Mouse (Mus musculus): ENCODE measurements around the gene Mapk1.
"Not testable (repeated sequence)": the region's sequence is repeated elsewhere in the genome, so short reads cannot be mapped to it uniquely, and the experiment has no call there.

Gene Mapk1

DNA sequence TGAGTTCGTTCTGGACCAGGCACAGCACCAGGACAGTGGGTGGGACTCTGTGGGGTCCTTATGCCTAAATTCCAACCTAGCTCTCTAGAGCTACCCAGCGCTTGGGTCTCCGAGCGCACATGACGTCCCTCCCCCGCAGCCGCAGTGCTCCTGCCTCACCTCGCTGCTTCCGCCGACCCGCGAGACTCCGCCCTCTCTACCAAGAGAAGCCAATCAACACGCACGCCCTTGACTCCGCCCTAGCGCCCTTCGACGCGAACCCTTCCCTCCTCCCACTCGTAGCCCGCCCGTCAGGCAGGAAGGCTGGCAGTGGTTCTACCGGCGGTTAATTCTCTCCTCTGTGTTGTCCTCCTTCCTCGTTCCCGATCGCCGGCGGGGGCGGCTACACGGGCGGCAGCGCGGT, at the start of gene Mapk1:
Gene Mapk1, plus strand, starts transcription at position 252 of the 403 bp plus-strand sequence.
- peak; percentile 98 for DNase-seq

DNA sequence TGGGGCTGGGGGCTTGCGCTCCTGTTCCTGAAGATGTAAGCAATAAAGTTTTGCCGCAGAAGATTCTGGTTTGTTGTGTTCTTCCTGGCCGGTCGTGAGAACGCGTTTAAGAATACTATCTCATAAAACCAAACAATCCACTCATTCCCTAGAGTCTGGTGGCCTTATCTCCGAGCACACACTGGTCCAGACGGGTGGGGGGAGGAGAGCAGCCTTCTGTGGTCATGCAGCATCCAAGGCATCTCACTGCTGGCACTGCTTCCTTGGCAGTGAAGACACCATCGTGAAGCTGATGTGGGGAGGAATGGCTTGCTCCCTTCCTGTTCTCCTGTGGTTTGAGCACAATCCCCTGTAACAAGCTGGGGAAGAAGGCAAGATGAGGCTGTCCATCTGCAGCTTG, 43.6 kb upstream of the Mapk1 start:
- DNase-seq, result no peak

DNA sequence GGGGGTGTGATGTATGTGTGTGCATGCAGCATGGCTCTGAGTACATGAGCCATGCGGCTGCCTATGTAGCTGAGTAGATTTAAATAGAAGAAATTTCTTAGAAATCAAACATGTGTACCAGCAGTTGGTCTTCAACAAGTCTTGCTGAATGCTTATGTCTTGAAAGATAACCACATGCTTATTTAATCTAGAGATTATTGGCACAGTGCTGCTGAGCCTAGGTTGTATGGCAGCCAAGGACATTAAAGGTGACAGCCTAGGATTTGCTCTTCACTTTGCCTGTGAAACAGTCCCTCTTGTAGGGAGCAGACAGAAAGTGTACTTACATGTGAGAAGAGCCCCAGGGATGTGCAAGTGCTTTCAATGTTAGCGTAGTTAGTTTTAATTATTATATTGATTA, 42.1 kb upstream of the Mapk1 start:
- no peak for DNase-seq

DNA sequence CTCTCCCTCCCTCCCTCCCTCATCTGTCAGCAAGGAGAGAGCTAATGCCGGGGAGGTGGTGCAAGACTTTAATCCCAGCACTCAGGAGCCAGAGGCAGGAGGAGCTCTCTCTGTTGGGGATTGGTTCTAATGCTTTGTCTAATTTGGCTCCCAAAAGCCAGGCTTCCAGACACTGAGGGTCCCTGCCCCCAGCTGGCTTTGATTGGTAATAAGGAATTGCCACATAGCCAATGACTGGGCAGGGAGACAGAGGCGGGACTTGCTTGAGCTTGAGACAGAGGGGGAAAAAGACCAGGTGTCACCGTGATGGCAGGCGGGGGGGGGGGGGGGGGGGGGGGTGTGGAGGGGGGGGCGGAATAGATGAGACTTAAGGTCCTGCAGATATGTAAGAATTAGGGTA, 24.6 kb upstream of the Mapk1 start:
- DNase-seq, result peak; percentile 34

DNA sequence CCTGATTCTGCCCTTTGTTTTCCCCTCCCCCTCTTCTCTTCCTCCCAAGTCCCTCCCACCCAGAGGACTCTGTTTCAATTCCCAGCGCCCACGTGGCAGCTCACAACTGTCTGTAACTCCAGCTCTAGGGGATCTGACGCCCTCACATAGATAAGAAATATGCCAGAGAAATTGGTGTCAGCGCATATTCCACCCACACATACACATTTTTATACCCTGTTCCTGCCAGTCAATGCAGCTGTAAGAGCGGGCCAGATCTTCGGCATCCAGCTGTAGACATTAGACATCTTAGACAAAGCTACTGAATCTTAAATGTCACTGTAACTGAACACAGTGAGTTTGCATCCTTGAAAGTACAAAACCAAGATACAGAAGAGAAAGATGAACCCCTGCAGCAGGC, 23.3 kb upstream of the Mapk1 start:
- DNase-seq, result no peak

DNA sequence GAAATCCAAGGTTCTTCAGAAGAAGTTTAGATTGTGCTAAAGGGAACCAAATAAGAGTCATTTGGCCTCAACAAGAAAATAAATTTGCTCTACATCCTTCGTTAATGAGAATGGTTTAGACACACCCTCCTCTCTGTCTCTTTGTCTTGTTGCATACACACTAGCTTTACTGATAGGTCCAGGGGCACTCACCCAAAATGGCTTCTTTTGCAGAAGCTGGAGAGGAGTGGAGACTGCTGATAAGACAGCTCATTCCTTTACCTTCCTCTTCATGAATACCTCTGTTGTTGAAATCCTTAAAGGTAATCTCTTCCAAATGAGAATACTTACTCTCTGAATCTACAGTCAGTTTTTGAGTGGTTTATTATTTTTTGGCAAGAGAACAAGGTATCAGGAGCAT, 18.0 kb upstream of the Mapk1 start:
- no peak for DNase-seq

DNA sequence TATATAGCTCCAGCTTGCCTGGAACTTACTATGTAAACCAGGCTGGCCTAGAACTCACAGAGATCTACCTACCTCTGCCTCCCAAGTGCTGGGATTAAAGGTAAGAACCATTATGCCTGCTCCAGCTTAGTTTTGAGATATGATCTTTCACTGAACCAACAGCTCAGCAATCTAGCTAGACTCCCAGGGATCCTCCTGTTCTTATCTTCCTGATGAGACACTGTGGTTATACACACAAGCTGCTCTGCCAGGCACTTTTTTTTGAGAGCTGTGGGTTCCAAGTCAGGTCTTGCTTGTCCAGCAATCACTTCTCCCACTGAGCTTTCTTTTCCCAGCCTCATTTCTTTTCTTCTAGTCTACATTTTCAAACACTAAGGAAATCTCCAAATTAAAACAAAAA, 16.9 kb upstream of the Mapk1 start:
- no peak for DNase-seq

DNA sequence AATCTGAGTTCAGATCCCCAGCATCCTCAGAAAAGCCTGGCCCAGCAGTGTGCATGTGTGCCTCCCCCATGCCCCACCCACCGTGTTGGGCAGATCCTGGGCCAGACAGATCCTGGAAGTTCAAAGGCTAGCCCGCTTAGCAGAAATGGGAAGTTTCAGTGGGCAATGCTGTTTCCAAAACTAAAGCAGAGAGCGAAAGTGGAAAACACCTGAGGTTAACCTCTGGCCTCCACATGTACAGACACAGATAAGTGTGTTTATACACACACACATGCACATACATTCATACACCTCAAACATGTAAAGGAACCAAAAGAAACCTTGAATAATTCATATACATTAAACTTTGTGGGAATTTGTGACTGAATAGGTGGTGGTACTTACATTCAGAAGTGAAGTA, 5.1 kb upstream of the Mapk1 start:
- no peak for DNase-seq

DNA sequence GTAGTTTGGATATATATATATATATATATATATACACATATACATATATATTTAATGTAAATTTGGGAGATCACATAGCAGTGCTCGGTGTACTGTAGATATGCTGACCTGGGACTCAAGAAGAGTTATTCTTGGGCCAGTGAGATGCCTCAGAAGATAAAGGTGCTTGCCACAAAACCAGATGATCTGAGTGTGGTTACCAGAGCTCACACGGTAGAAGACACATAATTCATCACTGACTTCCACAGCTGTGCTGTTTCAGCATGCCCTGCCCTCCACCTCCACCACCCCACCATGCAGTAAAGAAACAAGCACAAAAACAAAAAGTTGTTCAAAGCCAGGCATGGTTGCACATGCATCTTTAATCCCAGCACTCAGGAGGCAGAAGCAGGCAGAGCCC, 4.4 kb upstream of the Mapk1 start:
- no peak for DNase-seq

DNA sequence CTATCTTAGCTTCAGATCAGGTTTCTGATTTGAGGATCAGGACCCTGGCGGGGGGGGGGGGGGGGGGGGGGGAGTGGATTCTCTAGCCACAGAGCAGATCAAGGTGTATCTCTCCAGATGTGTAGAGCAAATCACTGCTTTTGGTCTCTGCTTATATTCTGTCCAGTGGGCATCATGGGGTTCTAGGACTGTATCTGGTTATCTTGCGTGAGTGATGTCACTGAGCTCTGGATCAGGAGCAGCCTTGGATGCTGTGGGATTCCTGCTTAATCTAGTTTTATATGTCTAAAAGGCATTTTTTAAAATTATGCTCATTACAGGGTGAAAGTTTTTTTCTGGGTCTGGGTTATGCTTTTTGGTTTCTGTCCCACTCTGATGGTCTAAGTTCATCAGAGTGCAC, 546 bp upstream of the Mapk1 start:
- no peak for DNase-seq

DNA sequence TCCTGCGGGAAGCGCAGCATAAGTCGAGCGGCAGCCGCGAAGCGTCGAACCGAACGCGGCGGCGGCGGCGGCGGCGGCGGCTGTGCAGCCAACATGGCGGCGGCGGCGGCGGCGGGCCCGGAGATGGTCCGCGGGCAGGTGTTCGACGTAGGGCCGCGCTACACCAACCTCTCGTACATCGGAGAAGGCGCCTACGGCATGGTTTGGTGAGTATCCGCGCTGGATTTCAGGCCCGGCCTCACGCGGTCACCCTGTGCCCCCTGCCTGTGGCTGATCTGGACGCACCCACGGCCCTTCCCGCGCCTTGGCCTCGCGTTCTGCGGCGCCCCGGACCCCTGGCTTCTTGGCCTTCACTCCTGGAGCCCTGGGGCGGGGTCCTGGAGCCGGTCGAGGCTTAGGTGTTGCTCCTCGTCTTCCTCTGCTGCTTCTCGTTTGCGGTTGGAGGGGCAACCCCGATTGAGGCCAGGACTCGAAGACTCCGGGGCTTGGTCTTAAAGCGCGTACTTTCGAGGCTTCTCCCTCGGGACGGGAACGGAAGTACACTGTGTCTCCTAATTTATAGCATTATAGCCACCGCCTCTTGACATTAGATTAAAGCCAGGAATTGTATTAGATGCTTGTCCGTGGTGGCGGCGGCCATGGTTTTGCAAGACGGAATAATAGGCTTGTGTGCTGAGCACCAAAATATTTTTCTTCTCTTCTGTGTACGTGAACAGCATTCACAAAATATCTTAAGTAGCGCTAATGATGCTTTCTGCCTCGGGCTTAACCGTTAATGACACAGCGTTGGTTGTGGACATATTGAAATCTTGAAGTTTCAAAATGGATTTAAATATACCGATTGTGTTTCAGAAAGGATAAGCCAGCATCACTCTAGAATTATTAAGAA, 596 bp downstream of the Mapk1 start:
- DNase-seq, result peak; percentile 83

DNA sequence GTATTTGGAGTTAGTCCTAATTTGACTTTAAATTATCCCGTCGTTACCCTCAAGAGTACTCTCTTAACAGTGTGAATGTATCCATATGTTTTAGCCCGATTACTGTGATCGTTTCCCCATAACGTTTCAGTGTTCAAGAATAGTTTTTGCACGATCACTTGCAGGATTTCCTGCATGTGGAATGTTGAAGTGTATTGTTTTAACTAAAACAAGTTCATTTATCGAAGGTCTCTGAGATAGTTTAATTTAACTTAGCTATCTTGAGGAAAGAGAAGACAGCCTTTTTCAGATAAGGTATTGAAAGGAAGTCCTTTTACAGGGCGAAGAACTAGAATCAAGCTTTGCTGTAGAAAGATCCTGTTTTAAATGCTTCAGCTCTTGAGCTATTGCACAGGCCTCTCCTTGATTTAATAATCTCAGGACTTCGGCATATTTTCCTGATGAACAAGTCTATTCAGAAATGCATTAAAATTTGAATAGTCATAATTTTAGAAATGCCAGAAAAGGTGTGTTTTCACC, 1.3 kb downstream of the Mapk1 start:
- no peak for DNase-seq

DNA sequence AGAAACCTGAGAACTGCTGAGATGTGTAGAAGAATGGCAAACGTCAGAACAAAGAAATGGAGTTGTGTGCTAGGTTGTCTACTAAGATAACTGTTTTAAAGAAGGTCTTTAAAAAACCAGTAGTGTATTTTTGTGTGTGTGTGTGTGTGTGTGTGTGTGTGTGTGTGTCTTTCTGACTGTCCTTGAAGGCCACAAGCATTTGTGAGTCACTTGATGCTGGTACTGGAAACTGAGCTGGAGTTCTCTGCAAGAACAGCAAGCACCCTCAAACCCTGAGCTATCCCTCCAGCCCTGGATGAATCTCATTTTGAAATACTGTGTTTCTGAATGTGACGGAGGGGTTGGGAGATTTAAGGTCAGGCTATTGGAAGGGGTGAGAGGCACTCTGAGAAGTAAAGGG, 4.1 kb downstream of the Mapk1 start:
- no peak for DNase-seq

DNA sequence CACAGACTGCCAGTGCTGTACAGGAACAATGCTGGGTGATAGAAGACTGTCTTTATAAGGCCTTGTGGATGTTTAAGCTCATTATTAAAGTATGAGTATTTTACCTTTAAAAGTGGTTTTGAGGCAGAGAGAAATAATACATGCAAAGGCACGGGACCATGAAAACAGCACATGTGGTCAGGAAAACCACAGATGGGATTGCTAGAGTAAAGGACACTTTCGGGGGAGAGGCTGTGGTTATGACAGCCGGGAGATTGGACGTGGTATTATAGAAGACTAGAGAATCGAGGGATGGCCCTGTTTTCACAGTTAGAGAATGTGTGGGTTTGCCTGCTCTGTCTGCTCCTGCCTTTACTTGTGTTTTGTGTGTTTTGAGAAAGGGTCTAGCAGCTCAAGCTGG, 5.7 kb downstream of the Mapk1 start:
- DNase-seq, result no peak

DNA sequence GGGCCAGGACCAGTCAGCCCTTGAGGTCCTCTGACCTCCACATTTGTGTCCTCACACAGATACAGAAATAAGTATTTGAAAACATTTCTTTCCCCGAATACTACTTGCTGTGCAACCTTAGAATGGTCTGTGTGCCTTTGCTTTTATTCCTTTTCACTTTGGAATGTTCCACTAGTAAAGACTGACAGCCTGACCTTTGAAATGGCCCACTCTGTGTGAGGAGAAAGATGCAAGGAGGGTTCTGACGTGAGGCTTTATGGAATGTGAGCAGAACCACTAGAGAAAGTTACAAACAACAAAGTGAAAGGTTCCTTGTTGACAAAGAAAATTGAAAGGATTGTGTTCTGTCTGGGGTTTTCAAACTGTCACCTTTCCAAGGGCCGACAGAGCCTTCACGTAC, 6.8 kb downstream of the Mapk1 start:
- DNase-seq, result no peak

DNA sequence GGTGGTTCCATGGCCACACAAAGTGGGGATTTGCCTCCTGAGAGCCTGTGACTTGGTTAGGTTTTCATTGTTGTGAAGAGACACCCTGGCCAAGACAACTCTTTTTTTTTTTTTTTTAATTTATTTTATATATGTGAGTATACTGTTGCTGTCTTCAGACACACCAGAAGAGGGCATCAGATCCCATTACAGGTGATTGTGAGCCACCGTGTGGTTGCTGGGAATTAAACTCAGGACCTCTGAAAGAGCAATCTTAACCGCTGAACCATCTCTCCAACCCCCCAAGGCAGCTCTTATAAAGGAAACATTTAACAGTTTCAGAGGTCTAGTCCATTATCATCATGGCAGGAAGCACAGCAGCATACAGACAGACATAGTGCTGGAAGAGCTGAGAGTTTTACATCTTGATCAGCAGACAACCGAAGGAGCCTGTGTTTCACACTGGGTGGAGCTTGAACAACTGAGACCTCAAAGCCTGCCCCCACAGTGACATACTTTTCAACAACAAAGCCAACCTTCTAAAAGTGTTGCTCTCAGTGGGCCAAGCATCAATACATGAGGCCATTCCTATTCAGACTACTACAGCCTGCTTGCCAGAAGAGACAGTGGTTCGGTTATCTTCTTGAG, 11.4 kb downstream of the Mapk1 start:
- no peak for DNase-seq

DNA sequence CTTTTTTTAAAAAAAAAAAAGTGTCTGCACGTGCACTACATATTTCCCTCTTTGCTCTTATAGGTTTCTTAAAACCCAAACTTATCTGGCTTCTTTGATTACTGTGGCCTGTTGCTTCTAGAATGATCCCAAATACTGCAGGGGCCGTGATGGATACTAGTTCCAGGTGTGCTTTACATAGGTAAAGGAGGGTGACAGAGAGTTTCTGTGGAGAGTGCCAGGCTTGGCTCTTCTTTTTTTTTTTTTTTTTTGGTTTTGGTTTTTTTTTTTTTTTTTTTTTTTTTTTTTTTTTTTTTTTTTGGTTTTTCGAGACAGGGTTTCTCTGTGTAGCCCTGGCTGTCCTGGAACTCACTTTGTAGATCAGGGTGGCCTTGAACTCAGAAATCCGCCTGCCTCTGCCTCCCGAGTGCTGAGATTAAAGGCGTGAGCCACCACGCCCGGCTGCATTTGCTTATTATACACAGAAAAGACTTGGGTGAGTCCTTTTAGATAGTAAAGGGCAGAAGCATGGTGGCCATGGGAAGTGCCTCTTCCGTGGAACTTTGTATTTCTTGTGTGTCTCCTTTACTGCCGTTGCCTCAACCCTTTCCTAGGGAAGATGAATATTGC, 13.0 kb downstream of the Mapk1 start:
- DNase-seq, result not testable (repeated sequence)

DNA sequence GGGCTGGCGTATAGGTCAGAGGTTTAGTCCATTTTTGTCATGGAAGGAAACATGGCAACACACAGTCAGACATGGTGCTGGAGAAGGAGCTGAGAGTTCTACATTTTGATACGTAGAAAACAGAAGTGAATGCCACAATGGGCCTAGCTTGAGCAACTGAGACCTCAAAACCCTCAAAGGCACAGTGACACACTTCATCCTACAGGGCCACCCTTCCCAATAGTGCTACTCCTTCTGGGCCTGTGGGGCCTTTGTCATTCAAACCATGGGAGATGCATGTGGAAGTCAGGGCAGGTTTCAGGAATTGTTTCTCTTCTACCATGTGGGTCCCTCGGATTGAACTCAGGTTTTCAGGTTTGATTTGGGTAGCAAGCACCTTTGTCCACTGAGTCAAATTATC, 17.9 kb downstream of the Mapk1 start:
- no peak for DNase-seq

DNA sequence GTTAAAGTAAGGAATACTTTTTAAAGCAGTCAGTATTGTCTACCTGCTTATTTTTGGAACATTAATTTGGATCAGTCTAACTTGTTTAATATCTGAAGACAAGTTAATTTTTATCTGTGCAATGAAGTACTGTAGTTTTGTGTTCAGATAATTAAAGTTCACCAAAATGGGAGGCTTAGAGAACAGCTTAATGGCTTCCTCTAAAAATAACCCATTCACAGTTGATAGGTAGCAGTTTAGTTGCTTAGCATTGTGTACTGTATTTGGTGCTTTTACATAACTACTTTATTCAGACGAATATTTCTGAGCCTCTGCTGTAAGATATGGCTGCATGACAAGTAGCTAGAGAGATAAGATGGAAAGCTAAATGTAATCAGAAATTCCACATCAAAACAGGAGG, 23.9 kb downstream of the Mapk1 start:
- no peak for DNase-seq

DNA sequence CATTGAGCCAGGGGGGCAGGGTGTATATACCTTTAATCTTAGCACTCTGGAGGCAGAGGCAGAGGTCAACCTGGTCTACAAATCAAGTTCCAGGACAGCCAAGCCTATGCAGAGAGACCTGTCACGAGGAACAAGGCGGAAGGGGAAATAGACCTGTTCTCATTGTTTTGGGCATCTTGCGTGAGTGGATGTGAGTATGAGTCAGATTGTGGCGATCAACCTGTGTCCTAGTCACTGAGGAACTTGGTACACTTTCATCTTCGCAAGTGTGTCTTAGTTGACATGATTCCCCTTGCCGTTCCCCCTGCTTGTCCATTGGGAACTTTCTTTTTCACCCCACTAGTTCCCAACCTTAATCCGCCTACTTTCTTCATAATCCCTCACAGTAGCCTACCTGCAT, 26.9 kb downstream of the Mapk1 start:
- no peak for DNase-seq

DNA sequence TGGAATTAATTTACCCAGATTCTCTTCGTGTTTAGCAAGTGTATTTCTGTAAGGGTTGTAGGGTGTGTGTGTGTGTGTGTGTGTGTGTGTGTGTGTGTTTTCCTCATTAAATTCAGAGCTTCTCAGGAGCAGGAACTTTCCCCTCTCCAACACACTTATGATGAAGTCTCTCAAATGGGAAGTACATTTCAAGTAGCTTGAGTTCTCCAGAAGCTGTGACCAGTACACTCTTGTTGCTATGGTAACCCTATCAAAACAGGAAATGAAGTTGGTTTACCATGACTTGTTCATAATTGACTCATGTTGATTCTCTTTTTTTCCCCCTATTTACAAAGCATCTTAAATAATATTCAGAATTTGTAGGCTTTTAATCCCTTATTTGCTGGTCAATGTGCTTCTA, 29.4 kb downstream of the Mapk1 start:
- DNase-seq, result no peak

DNA sequence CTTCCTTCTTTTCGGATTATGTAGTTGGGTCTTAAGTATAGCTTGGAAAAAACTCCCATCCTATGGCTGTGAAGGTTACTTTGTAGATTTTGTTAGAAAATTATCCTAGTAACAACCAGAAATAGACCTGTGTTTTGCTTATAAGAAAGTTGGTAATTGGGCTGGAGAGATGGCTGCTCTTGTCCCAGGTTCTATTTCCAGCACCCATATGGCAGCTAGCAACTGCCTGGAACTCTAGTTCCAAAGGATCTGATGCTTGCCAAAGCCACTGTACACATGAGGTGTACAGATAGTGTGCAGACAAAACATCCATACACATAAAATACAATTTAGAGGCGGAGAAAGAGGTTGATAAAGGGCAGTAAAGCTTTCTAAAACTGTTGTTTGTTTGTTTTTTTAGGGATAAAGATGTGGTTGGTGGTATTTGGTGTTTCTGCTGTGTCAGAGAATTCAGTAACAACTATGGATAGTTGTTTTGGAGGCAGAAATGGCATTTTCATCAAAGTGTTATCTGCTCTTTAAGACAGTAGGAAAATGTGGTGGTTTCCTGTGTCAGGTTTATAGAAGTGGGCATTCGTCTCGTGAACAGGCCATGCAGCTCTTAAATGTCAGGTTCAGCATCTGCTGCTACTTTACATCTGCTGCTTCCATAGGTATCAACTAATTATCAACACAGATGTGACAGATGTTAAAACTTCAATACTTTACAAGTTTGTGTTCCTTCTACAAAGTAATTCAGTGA, 32.1 kb downstream of the Mapk1 start:
- DNase-seq, result no peak

DNA sequence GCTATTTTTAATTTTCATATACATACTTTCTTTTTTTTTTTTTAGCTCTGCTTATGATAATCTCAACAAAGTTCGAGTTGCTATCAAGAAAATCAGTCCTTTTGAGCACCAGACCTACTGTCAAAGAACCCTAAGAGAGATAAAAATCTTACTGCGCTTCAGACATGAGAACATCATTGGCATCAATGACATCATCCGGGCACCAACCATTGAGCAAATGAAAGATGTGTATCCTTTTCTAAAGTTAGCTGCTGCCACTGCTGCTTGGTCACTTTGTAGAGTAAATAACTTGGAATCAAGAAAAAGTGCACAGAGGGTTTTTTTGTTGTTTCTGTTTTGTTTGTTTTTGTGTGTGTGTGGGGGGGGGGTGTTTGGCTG, 32.7 kb downstream of the Mapk1 start:
- DNase-seq, result no peak
